Comparison of ENCODE assay signal across 8 mouse cellular contexts in genomic region chr5:9419964-9420363, GRCm38 (mm10).
DNase-seq lines count a peak whose midpoint lies in the region; ATAC-seq and TF ChIP-seq lines count a peak whose summit lies in the region.

No protein-coding gene starts in this region.

- no peaks in the 10 kb centered on the region for H3K36me3 ChIP-seq in hindbrain, embryonic 10.5 days
- no peaks in the 10 kb centered on the region for H3K36me3 ChIP-seq in midbrain, embryonic 15.5 days (replicated peaks)

- no peak for ATAC-seq in cerebellum, adult (ENCODE audit: insufficient number of reproducible peaks, low FRiP score, low TSS enrichment)
- peak; percentile 79 for ATAC-seq in midbrain, embryonic 15.5 days (replicated peaks)
- no peak for ATAC-seq in erythroblast, adult 5-6 weeks (replicated peaks; ENCODE audit: low FRiP score, poor library complexity, severe bottlenecking)

- 48% methylated on average over 1 of the region's 1 CpGs for WGBS in lung, adult 2 months
- 61% methylated on average over 1 of the region's 1 CpGs for WGBS in hindbrain, embryonic 10.5 days
- 56% methylated on average over 1 of the region's 1 CpGs for WGBS in midbrain, embryonic 15.5 days

- TF ChIP-seq POLR2A in lung, adult 2 months (IDR thresholded peaks at IDR 0.05; ENCODE audit: borderline replicate concordance, extremely low read depth, low read depth, low read length) = no peak

- H3K27me3 ChIP-seq in hindbrain, embryonic 10.5 days (ENCODE audit: insufficient read depth, poor library complexity, severe bottlenecking) = no peaks in the 10 kb centered on the region
- H3K27me3 ChIP-seq in midbrain, embryonic 15.5 days (replicated peaks) = no peaks in the 10 kb centered on the region

- no peak overlapping the region for H3K4me2 ChIP-seq in midbrain, embryonic 15.5 days

- no peaks in the 10 kb centered on the region for H3K9me3 ChIP-seq in hindbrain, embryonic 10.5 days
- H3K9me3 ChIP-seq in midbrain, embryonic 15.5 days = no peaks in the 10 kb centered on the region

- H3K9ac ChIP-seq in midbrain, embryonic 15.5 days = no peak overlapping the region

- TF ChIP-seq CTCF in lung, adult 2 months (IDR thresholded peaks at IDR 0.05; ENCODE audit: insufficient read depth, low read length) = no peak

- no peak overlapping the region for H3K4me3 ChIP-seq in lung, adult 2 months (replicated peaks; ENCODE audit: extremely low read depth, low read depth, low read length)
- H3K4me3 ChIP-seq in hindbrain, embryonic 10.5 days = no peak overlapping the region
- H3K4me3 ChIP-seq in midbrain, embryonic 15.5 days = no peak overlapping the region

- DNase-seq in cerebellum, adult 9-10 months = peak; percentile 25
- DNase-seq in lung, postnatal 10 days = peak; percentile 14
- no peak for DNase-seq in lung, adult 2 months
- peak; percentile 12 for DNase-seq in hindbrain, embryonic 10.5 days (ENCODE audit: low spot score)
- DNase-seq in natural killer cell, adult 2 months (ENCODE audit: low spot score in 2 of 2) = no peak

- no peak overlapping the region for H3K27ac ChIP-seq in hindbrain, embryonic 10.5 days
- H3K27ac ChIP-seq in midbrain, embryonic 15.5 days = no peak overlapping the region

- no peaks in the 10 kb centered on the region for H3K4me1 ChIP-seq in lung, adult 2 months (ENCODE audit: control insufficient read depth, insufficient read depth, low read length)
- H3K4me1 ChIP-seq in hindbrain, embryonic 10.5 days (replicated peaks) = 0 out of 2 replicates have a peak, but pooled peaks cover 3% of the 10 kb centered on the region
- no peaks in the 10 kb centered on the region for H3K4me1 ChIP-seq in midbrain, embryonic 15.5 days

Comparison
In these comparisons a context has a peak if more than half of its experiments do, and no peak if none do; other contexts are left out.
1. DNase-seq: peak in cerebellum, adult 9-10 months (single experiment), lung, postnatal 10 days (single experiment) and hindbrain, embryonic 10.5 days (single experiment); none in lung, adult 2 months (single experiment) and natural killer cell, adult 2 months (0 of 2).